Mouse (Mus musculus) neural tube, embryonic 11.5 days (tissue): Measurements from ENCODE around the gene Dlgap5. TPM values are rescaled to one million over a fixed set of nuclear protein-coding genes. Genes with fewer than 3 reads are reported as not detected.

Experiments used
- ATAC-seq: fragments of 200-750 bp; cut with Nextera tagmentation; 2 replicates; pipeline ENCODE4 v1.8.0; 2017; ENCODE audit warnings: moderate number of reproducible peaks, mild to moderate bottlenecking, moderate TSS enrichment, moderate library complexity; ENCODE audit not compliant: insufficient read depth, low FRiP score, low TSS enrichment
- DNase-seq: peaks from one replicate; pipeline ENCODE4 v3.0.0-alpha.2; 2015; ENCODE audit warnings: low spot score
- H3K27ac ChIP-seq: fragments of 300-500 bp; sonication (generic); 2 replicates; pipeline ENCODE4 v1.5.1; 2014; ENCODE audit warnings: low read depth, mild to moderate bottlenecking, low read length
- H3K27me3 ChIP-seq: fragments of 300-500 bp; sonication (generic); 2 replicates; pipeline ENCODE4 v1.6.1; 2014; ENCODE audit warnings: mild to moderate bottlenecking, low read length, mixed read lengths; ENCODE audit not compliant: control insufficient read depth, insufficient read depth
- H3K36me3 ChIP-seq: fragments of 300-500 bp; sonication (generic); 2 replicates; pipeline ENCODE4 v1.6.1; 2014; ENCODE audit warnings: mild to moderate bottlenecking, low read length, moderate library complexity, mixed read lengths; ENCODE audit not compliant: control insufficient read depth, insufficient read depth
- H3K4me1 ChIP-seq: fragments of 300-500 bp; sonication (generic); 2 replicates; pipeline ENCODE4 v1.6.1; 2014; ENCODE audit warnings: low read length, mixed read lengths; ENCODE audit not compliant: control insufficient read depth, insufficient read depth
- H3K4me2 ChIP-seq: fragments of 300-500 bp; sonication (generic); 2 replicates; pipeline ENCODE4 v1.6.1; 2014; ENCODE audit warnings: low read depth, mild to moderate bottlenecking, moderate library complexity
- H3K4me3 ChIP-seq: fragments of 300-500 bp; sonication (generic); 2 replicates; pipeline ENCODE4 v1.5.1; 2014; ENCODE audit warnings: low read depth, low read length
- H3K9ac ChIP-seq: fragments of 300-500 bp; sonication (generic); 2 replicates; pipeline ENCODE4 v1.6.1; 2014; ENCODE audit warnings: mild to moderate bottlenecking, low read length
- H3K9me3 ChIP-seq: fragments of 300-500 bp; sonication (generic); 2 replicates; pipeline ENCODE4 v1.6.1; 2016; ENCODE audit warnings: low read length; ENCODE audit not compliant: control insufficient read depth
- WGBS: fragments of 180-500 bp; shearing (Covaris S2); extraction: QIAGEN DNeasy Blood & Tissue Kit; methylation state at CpG from one replicate; pipeline ENCODE4 v1.1.7; 2014; 5-methylcytosine and 5-hydroxymethylcytosine counted together
- polyA plus RNA-seq: library from polyadenylated mRNA; unstranded; fragments of >200 nt; fragmentation: Nextera tagmentation; extraction: Ambion mirVana; gene quantifications from 2 replicates; pipeline ENCODE4 v1.2.1, GENCODE M21; 2014

The Dlgap5 gene
- polyA plus RNA-seq, 1 experiment from 2014 or later: 56.2 TPM

DNA sequence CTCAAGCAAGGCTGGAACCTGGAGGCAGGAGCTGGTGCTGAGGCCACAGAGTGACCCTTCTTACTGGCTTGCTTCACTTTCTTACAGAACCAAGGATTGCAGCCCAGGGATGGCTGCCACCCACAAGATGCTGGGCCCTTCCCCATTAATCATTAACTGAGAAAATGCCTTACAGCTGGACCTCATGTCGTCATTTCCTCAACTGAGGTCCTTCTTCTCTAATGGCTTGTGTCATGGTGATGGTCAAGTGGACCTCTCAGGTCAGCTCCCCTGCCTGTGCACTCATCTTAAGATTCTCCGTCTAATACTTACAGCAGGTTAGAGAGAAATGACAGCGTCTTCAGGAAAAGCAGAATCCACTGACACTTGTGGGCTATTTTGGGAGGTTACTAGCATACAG lies 861 bp downstream of the Dlgap5 start:
- Histone ChIP-seq H3K4me3 (peak overlapping the region; percentile 40), H3K27me3 (no peaks in the 10 kb centered on the region), H3K9me3 (no peaks in the 10 kb centered on the region), H3K9ac (peak overlapping the region; percentile 26), H3K4me1 (peaks cover 7% of the 10 kb centered on the region), H3K36me3 (peaks cover 2% of the 10 kb centered on the region; the same call in 1 of the 2 replicates), H3K4me2 (peak overlapping the region; percentile 77), H3K27ac (no peak overlapping the region)
- DNase-seq: no peak
- no peak for ATAC-seq
- WGBS: 30% methylated on average over 3 of the region's 3 CpGs

- ATAC-seq: no peak
- Histone ChIP-seq H3K4me1 (no peaks in the 10 kb centered on the region), H3K27ac (no peak overlapping the region), H3K27me3 (no peaks in the 10 kb centered on the region), H3K4me3 (no peak overlapping the region), H3K9me3 (no peaks in the 10 kb centered on the region), H3K4me2 (no peak overlapping the region), H3K9ac (no peak overlapping the region), H3K36me3 (peaks cover 23% of the 10 kb centered on the region)
- DNase-seq: no peak
- WGBS: 94% methylated on average over 9 of the region's 9 CpGs
Measured at GRCm38 (mm10) chr14:47406000-47406399, 12.2 kb downstream of the Dlgap5 start.

- DNase-seq (no peak), ATAC-seq (no peak)
- Histone ChIP-seq H3K27ac (no peak overlapping the region), H3K9me3 (no peaks in the 10 kb centered on the region), H3K36me3 (peaks cover 19% of the 10 kb centered on the region), H3K9ac (no peak overlapping the region), H3K27me3 (no peaks in the 10 kb centered on the region), H3K4me1 (no peaks in the 10 kb centered on the region), H3K4me2 (no peak overlapping the region), H3K4me3 (no peak overlapping the region)
- 94% methylated on average over 8 of the region's 8 CpGs for WGBS
Measured at GRCm38 (mm10) chr14:47402735-47403134, 15.5 kb downstream of the Dlgap5 start.

DNA sequence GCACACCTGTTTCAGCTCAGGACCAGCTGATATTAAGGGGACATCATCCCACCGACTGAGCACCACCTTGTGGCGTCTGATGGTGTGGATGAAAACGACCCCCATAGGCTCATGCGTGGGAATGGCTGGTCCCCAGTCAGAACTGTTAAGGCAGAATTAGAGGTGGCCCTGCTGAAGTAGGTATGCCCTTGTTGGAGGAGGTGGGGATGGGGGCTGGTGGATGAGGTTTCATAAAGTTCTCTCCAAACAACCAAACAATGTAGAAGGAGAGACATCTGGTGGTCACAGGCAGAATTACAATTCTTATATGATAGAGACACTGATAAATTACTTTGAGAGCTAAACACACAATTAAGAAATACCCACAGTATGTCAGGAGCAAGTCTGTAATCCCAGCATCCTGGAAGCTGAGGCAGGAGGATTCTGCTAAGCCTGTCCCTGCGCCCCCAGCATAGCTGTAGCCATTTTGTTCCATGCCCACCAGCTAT lies 22.0 kb downstream of the Dlgap5 start:
- H3K4me3 ChIP-seq: no peak overlapping the region
- peaks cover 17% of the 10 kb centered on the region for H3K36me3 ChIP-seq
- H3K27me3 ChIP-seq: no peaks in the 10 kb centered on the region
- H3K9ac ChIP-seq: no peak overlapping the region
- no peak overlapping the region for H3K27ac ChIP-seq
- ATAC-seq (peak; percentile 38; the same call in 1 of the 2 replicates), DNase-seq (peak; percentile 33)
- H3K9me3 ChIP-seq: no peaks in the 10 kb centered on the region
- no peaks in the 10 kb centered on the region for H3K4me1 ChIP-seq
- WGBS: 74% methylated on average over 5 of the region's 5 CpGs
- H3K4me2 ChIP-seq: no peak overlapping the region

- Histone ChIP-seq H3K4me2 (no peak overlapping the region), H3K36me3 (peaks cover 17% of the 10 kb centered on the region), H3K27ac (no peak overlapping the region), H3K9me3 (no peaks in the 10 kb centered on the region), H3K9ac (no peak overlapping the region), H3K4me3 (no peak overlapping the region), H3K27me3 (no peaks in the 10 kb centered on the region), H3K4me1 (no peaks in the 10 kb centered on the region)
- 70% methylated on average over 15 of the region's 15 CpGs for WGBS
- no peak for ATAC-seq
- DNase-seq: no peak
Measured at GRCm38 (mm10) chr14:47395462-47396026, 22.7 kb downstream of the Dlgap5 start.

DNA sequence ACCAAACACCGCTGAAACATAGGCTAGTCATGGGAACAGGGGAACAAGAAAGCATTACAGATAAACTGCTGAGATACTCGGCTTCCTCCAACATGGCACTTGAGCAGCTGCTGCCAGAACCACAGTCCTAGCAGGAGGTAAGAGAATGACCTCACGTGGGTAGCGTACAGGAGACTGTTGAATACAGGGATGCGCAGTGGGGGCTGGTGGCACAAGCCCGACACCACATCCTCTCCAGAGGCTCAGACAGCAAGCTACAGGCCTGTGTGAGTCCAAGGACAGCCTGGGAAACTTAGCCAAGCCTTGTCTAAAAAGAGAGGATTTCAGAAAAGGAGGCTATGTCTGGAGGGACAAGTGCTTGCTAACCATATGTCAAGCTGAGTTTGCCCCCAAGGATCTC lies 23.2 kb downstream of the Dlgap5 start:
- no peak overlapping the region for H3K9ac ChIP-seq
- no peak overlapping the region for H3K4me2 ChIP-seq
- H3K4me3 ChIP-seq: no peak overlapping the region
- DNase-seq (no peak), ATAC-seq (no peak)
- 93% methylated on average over 6 of the region's 6 CpGs for WGBS
- no peak overlapping the region for H3K27ac ChIP-seq
- H3K36me3 ChIP-seq: peaks cover 17% of the 10 kb centered on the region
- H3K27me3 ChIP-seq: no peaks in the 10 kb centered on the region
- H3K4me1 ChIP-seq: no peaks in the 10 kb centered on the region
- no peaks in the 10 kb centered on the region for H3K9me3 ChIP-seq

GRCm38 (mm10) chr14:47393354-47394094 lies 24.7 kb downstream of the Dlgap5 start:
- Histone ChIP-seq H3K9me3 (no peaks in the 10 kb centered on the region), H3K36me3 (peaks cover 12% of the 10 kb centered on the region), H3K27me3 (no peaks in the 10 kb centered on the region), H3K4me1 (no peaks in the 10 kb centered on the region), H3K9ac (no peak overlapping the region), H3K27ac (no peak overlapping the region), H3K4me3 (no peak overlapping the region), H3K4me2 (no peak overlapping the region)
- DNase-seq (no peak), ATAC-seq (no peak)
- WGBS: 93% methylated on average over 10 of the region's 10 CpGs

DNA sequence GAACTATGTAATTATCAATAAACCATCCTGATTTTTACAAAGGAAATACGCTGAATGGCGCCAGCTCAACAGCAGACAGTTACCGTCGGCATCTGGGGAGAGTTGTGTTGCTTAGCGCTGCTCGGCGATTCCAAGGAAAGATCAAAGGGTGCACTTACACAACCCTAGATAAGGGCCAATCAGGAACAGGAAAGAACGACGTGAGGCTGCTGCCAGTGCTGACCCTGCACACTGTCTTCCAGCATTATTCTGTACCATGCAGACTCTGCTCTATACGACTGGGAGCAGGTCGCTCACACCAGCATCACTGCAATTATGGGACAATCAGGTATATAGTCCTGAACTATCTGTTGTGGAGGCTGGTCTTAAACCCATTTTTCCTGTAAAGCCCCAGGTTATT lies 32.1 kb downstream of the Dlgap5 start:
- ATAC-seq (no peak), DNase-seq (no peak)
- 82% methylated on average over 11 of the region's 11 CpGs for WGBS
- Histone ChIP-seq H3K9ac (no peak overlapping the region), H3K4me1 (no peaks in the 10 kb centered on the region), H3K36me3 (no peaks in the 10 kb centered on the region; the same call in 1 of the 2 replicates), H3K27ac (no peak overlapping the region), H3K27me3 (no peaks in the 10 kb centered on the region), H3K9me3 (no peaks in the 10 kb centered on the region), H3K4me2 (no peak overlapping the region), H3K4me3 (no peak overlapping the region)

GRCm38 (mm10) chr14:47384653-47385052 lies 33.6 kb downstream of the Dlgap5 start:
- Histone ChIP-seq H3K4me1 (no peaks in the 10 kb centered on the region), H3K9ac (no peak overlapping the region), H3K27me3 (no peaks in the 10 kb centered on the region), H3K36me3 (no peaks in the 10 kb centered on the region; the same call in 1 of the 2 replicates), H3K4me3 (no peak overlapping the region), H3K4me2 (no peak overlapping the region), H3K9me3 (no peaks in the 10 kb centered on the region), H3K27ac (no peak overlapping the region)
- ATAC-seq: no peak
- DNase-seq: no peak
- WGBS: 93% methylated on average over 10 of the region's 10 CpGs
